Mouse (Mus musculus): ENCODE results near the gene Six3.

Gene Six3

GRCm38 (mm10) chr17:85613266-85613860 lies at the start of gene Six3:
Gene Six3 (plus strand): TSS chr17:85613608.
- DNase-seq: no peak

GRCm38 (mm10) chr17:85564107-85564506 lies 49.3 kb upstream of the Six3 start:
- no peak for DNase-seq

GRCm38 (mm10) chr17:85574023-85574422 lies 39.4 kb upstream of the Six3 start:
- DNase-seq: no peak

- DNase-seq: no peak
Measured at GRCm38 (mm10) chr17:85578290-85578689, 35.1 kb upstream of the Six3 start.

GRCm38 (mm10) chr17:85579350-85579749 lies 34.1 kb upstream of the Six3 start:
- no peak for DNase-seq

GRCm38 (mm10) chr17:85580221-85580620 lies 33.2 kb upstream of the Six3 start:
- no peak for DNase-seq

- DNase-seq: no peak
Measured at GRCm38 (mm10) chr17:85584170-85584569, 29.2 kb upstream of the Six3 start.

- DNase-seq: no peak
Measured at GRCm38 (mm10) chr17:85584573-85584972, 28.8 kb upstream of the Six3 start.

GRCm38 (mm10) chr17:85585779-85586178 lies 27.6 kb upstream of the Six3 start:
- no peak for DNase-seq

- no peak for DNase-seq
Measured at GRCm38 (mm10) chr17:85591976-85592375, 21.4 kb upstream of the Six3 start.

GRCm38 (mm10) chr17:85595853-85596252 lies 17.6 kb upstream of the Six3 start:
- no peak for DNase-seq

- no peak for DNase-seq
Measured at GRCm38 (mm10) chr17:85596341-85596890, 17.0 kb upstream of the Six3 start.

- no peak for DNase-seq
Measured at GRCm38 (mm10) chr17:85599520-85599919, 13.9 kb upstream of the Six3 start.

- no peak for DNase-seq
Measured at GRCm38 (mm10) chr17:85606463-85606862, 6.9 kb upstream of the Six3 start.

GRCm38 (mm10) chr17:85607556-85608365 lies 5.6 kb upstream of the Six3 start:
- DNase-seq: no peak

- DNase-seq: no peak
Measured at GRCm38 (mm10) chr17:85608366-85609093, 4.9 kb upstream of the Six3 start.

- DNase-seq: no peak
Measured at GRCm38 (mm10) chr17:85609094-85609425, 4.3 kb upstream of the Six3 start.

GRCm38 (mm10) chr17:85609621-85610392 lies 3.6 kb upstream of the Six3 start:
- no peak for DNase-seq

- no peak for DNase-seq
Measured at GRCm38 (mm10) chr17:85610393-85611115, 2.9 kb upstream of the Six3 start.

- DNase-seq: no peak
Measured at GRCm38 (mm10) chr17:85611521-85612515, 1.6 kb upstream of the Six3 start.
